Mouse (Mus musculus) lung, postnatal 0 days (tissue): Measurements from ENCODE around the gene Ssr4. TPM values are rescaled to one million over a fixed set of nuclear protein-coding genes. Genes with fewer than 3 reads are reported as not detected.
A peak's percentile ranks its signal among the peaks of the same experiment; 100 is the strongest.

Experiments used
- ATAC-seq: fragments of 200-750 bp; cut with Nextera tagmentation; 2 replicates; pipeline ENCODE4 v1.8.0; 2017; ENCODE audit warnings: moderate library complexity
- DNase-seq: peaks from one replicate; pipeline ENCODE4 v3.0.0-alpha.2; 2016; ENCODE audit warnings: low spot score
- H3K27ac ChIP-seq: fragments of 300-500 bp; sonication (generic); 2 replicates; pipeline ENCODE4 v1.5.1; 2014; ENCODE audit warnings: antibody characterized with exemption, mild to moderate bottlenecking, low read length, mixed read lengths
- H3K27me3 ChIP-seq: fragments of 300-500 bp; sonication (generic); replicated peaks from 2 replicates; pipeline ENCODE4 v1.6.1; 2014; ENCODE audit warnings: low read length, mixed read lengths; ENCODE audit not compliant: insufficient read depth
- H3K36me3 ChIP-seq: fragments of 300-500 bp; sonication (generic); 2 replicates; pipeline ENCODE4 v1.6.1; 2014; ENCODE audit warnings: low read length, mixed read lengths; ENCODE audit not compliant: insufficient read depth
- H3K4me1 ChIP-seq: fragments of 300-500 bp; sonication (generic); 2 replicates; pipeline ENCODE4 v1.6.1; 2014; ENCODE audit warnings: antibody characterized with exemption, low read depth, low read length, mixed read lengths; ENCODE audit not compliant: insufficient read depth
- H3K4me2 ChIP-seq: fragments of 300-500 bp; sonication (generic); replicated peaks from 2 replicates; pipeline ENCODE4 v1.6.1; 2014; ENCODE audit warnings: low read depth, mild to moderate bottlenecking, low read length, moderate library complexity, mixed read lengths
- H3K4me3 ChIP-seq: fragments of 300-500 bp; sonication (generic); 2 replicates; pipeline ENCODE4 v1.5.1; 2014; ENCODE audit warnings: low read depth, low read length
- H3K9ac ChIP-seq: fragments of 300-500 bp; sonication (generic); replicated peaks from 2 replicates; pipeline ENCODE4 v1.6.1; 2014; ENCODE audit warnings: low read depth, mild to moderate bottlenecking
- H3K9me3 ChIP-seq: fragments of 300-500 bp; sonication (generic); 2 replicates; pipeline ENCODE4 v1.6.1; 2016; ENCODE audit warnings: low read length, mixed read lengths
- CTCF ChIP-seq: IDR thresholded peaks from 2 replicates; pipeline ENCODE4 v1.5.1; 2016; ENCODE audit warnings: antibody characterized with exemption, mild to moderate bottlenecking
- EP300 ChIP-seq: IDR thresholded peaks from 2 replicates; pipeline ENCODE4 v1.6.1; 2016; ENCODE audit warnings: antibody characterized with exemption, mild to moderate bottlenecking, control low read depth
- WGBS: fragments of 180-500 bp; shearing (Covaris S2); extraction: QIAGEN DNeasy Blood & Tissue Kit; methylation state at CpG from one replicate; pipeline ENCODE4 v1.1.7; 2014; 5-methylcytosine and 5-hydroxymethylcytosine counted together
- polyA plus RNA-seq: library from polyadenylated mRNA; unstranded; fragments of >200 nt; fragmentation: Nextera tagmentation; extraction: Ambion mirVana; gene quantifications from 2 replicates; pipeline ENCODE4 v1.2.1, GENCODE M21; 2015

The Ssr4 gene
- polyA plus RNA-seq, 1 experiment from 2014 or later: 286 TPM

- ATAC-seq: no peak
- DNase-seq: no peak
- H3K27me3 ChIP-seq: no peaks in the 10 kb centered on the region
These were observed 30.3 kb upstream of the Ssr4 start, which contains the start of gene Plxnb3 for GRCm38 (mm10) chrX:73756334-73757140. TSS of gene Plxnb3 (plus strand) at chrX:73757090.

GRCm38 (mm10) chrX:73758611-73759290 is 28.1 kb upstream of the Ssr4 start:
- no peak for DNase-seq
- H3K36me3 ChIP-seq: no peaks in the 10 kb centered on the region
- no peak for ATAC-seq
- no peaks in the 10 kb centered on the region for H3K4me1 ChIP-seq
- 78% methylated on average over 13 of the region's 13 CpGs for WGBS
- no peak overlapping the region for H3K27ac ChIP-seq
- H3K9me3 ChIP-seq: no peaks in the 10 kb centered on the region
- no peak overlapping the region for H3K4me3 ChIP-seq
- no peaks in the 10 kb centered on the region for H3K27me3 ChIP-seq
- TF ChIP-seq EP300 (no peak), CTCF (no peak)
- no peak overlapping the region for H3K4me2 ChIP-seq
- no peak overlapping the region for H3K9ac ChIP-seq

More at GRCm38 (mm10) chrX:73756334-73757140, 30.3 kb upstream of the Ssr4 start, which contains the start of gene Plxnb3:
- H3K9ac ChIP-seq: no peak within 1 kb of the TSS
- H3K4me1 ChIP-seq: no peaks in the 10 kb centered on the region
- no peaks in the 10 kb centered on the region for H3K36me3 ChIP-seq
- H3K4me2 ChIP-seq: no peak within 1 kb of the TSS
- 84% methylated on average over 5 of the region's 5 CpGs for WGBS
- H3K9me3 ChIP-seq: no peaks in the 10 kb centered on the region
- H3K4me3 ChIP-seq: no peak within 1 kb of the TSS
- TF ChIP-seq EP300 (no peak), CTCF (no peak)
- H3K27ac ChIP-seq: no peak within 1 kb of the TSS

GRCm38 (mm10) chrX:73765311-73765710 is 21.5 kb upstream of the Ssr4 start:
- TF ChIP-seq EP300 (no peak), CTCF (no peak)
- 40% methylated on average over 1 of the region's 1 CpGs for WGBS
- Histone ChIP-seq H3K4me3 (no peak overlapping the region), H3K4me1 (no peaks in the 10 kb centered on the region), H3K27ac (peak overlapping the region; percentile 14; the same call in 1 of the 2 replicates), H3K9me3 (no peaks in the 10 kb centered on the region), H3K4me2 (no peak overlapping the region), H3K27me3 (no peaks in the 10 kb centered on the region), H3K36me3 (no peaks in the 10 kb centered on the region), H3K9ac (no peak overlapping the region)
- ATAC-seq: peak; percentile 73
- peak; percentile 76 for DNase-seq

GRCm38 (mm10) chrX:73767267-73767666 is 19.6 kb upstream of the Ssr4 start:
- Histone ChIP-seq H3K27me3 (no peaks in the 10 kb centered on the region), H3K27ac (no peak overlapping the region), H3K4me1 (no peaks in the 10 kb centered on the region), H3K9me3 (no peaks in the 10 kb centered on the region), H3K4me3 (no peak overlapping the region), H3K36me3 (no peaks in the 10 kb centered on the region), H3K4me2 (no peak overlapping the region), H3K9ac (no peak overlapping the region)
- 71% methylated on average over 4 of the region's 9 CpGs for WGBS
- TF ChIP-seq EP300 (no peak), CTCF (peak; percentile 68)
- ATAC-seq (no peak), DNase-seq (no peak)

- H3K4me3 ChIP-seq: no peak within 1 kb of the TSS
- no peak within 1 kb of the TSS for H3K4me2 ChIP-seq
- H3K36me3 ChIP-seq: 0 out of 2 replicates have a peak, but pooled peaks cover under 1% of the 10 kb centered on the region
- H3K9ac ChIP-seq: no peak within 1 kb of the TSS
- ATAC-seq (peak; percentile 35; the same call in 1 of the 2 replicates), DNase-seq (no peak)
- WGBS: 36% methylated on average over 9 of the region's 9 CpGs
- H3K27me3 ChIP-seq: no peaks in the 10 kb centered on the region
- TF ChIP-seq EP300: no peak
- no peak for TF ChIP-seq CTCF
- H3K9me3 ChIP-seq: no peaks in the 10 kb centered on the region
- H3K27ac ChIP-seq: no peak within 1 kb of the TSS
- no peaks in the 10 kb centered on the region for H3K4me1 ChIP-seq
These were observed 12.6 kb upstream of the Ssr4 start, which contains the start of gene Srpk3 for GRCm38 (mm10) chrX:73774168-73774760. TSS of gene Srpk3 (plus strand) at chrX:73774405.
